In genomic region chr2:136712441-136713015, GRCm38 (mm10) we compare ENCODE assay signal across 11 mouse cellular contexts. TPM values are rescaled to one million over a fixed set of nuclear protein-coding genes. Genes with fewer than 3 reads are reported as not detected.
DNase-seq lines count a peak whose midpoint lies in the region; ATAC-seq and TF ChIP-seq lines count a peak whose summit lies in the region.
"Had no signal": no experiment of that assay in that cellular context is flagged by ENCODE, and none has a peak within 500 bp of the region (broad histone marks: within the 10 kb centered on the region; RNA-seq: fewer than 3 reads in every experiment).

No protein-coding gene starts in this region.

- WGBS in kidney, embryonic 15.5 days, result 1% methylated on average over 13 of the region's 13 CpGs
- WGBS in embryonic facial prominence, embryonic 10.5 days, result under 1% methylated on average over 13 of the region's 13 CpGs
- WGBS in forebrain, postnatal 0 days, result 1% methylated on average over 13 of the region's 13 CpGs
- WGBS in midbrain, embryonic 11.5 days, result under 1% methylated on average over 13 of the region's 13 CpGs

- H3K4me2 ChIP-seq in kidney, embryonic 15.5 days, result peak overlapping the region; percentile 67
- peak overlapping the region; percentile 62 for H3K4me2 ChIP-seq in forebrain, postnatal 0 days (ENCODE audit: low read depth)
- peak overlapping the region; percentile 52 for H3K4me2 ChIP-seq in midbrain, embryonic 11.5 days

- H3K9ac ChIP-seq in kidney, embryonic 15.5 days, result no peak overlapping the region
- peak overlapping the region; percentile 74 for H3K9ac ChIP-seq in forebrain, postnatal 0 days
- 0 out of 2 replicates have a peak overlapping the region, but pooled peaks have one; percentile 40 for H3K9ac ChIP-seq in midbrain, embryonic 11.5 days (ENCODE audit: low read length)

- ATAC-seq in kidney, embryonic 15.5 days (replicated peaks; ENCODE audit: low FRiP score), result no peak
- no peak for ATAC-seq in forebrain, postnatal 0 days
- peak; percentile 17 for ATAC-seq in midbrain, embryonic 11.5 days (ENCODE audit: low FRiP score)
- ATAC-seq: Patski had no signal

- TF ChIP-seq CTCF in forebrain, postnatal 0 days (IDR thresholded peaks at IDR 0.05; ENCODE audit: low read depth), result no peak

- H3K9me3 ChIP-seq in kidney, embryonic 15.5 days (replicated peaks), result no peaks in the 10 kb centered on the region
- no peaks in the 10 kb centered on the region for H3K9me3 ChIP-seq in embryonic facial prominence, embryonic 10.5 days
- no peaks in the 10 kb centered on the region for H3K9me3 ChIP-seq in forebrain, postnatal 0 days (ENCODE audit: low read length)
- no peaks in the 10 kb centered on the region for H3K9me3 ChIP-seq in midbrain, embryonic 11.5 days (ENCODE audit: control insufficient read depth, low read length)

- H3K4me1 ChIP-seq in kidney, embryonic 15.5 days, result peaks cover 23% of the 10 kb centered on the region
- peaks cover 25% of the 10 kb centered on the region for H3K4me1 ChIP-seq in embryonic facial prominence, embryonic 10.5 days
- H3K4me1 ChIP-seq in forebrain, postnatal 0 days (ENCODE audit: insufficient read depth), result peaks cover 5% of the 10 kb centered on the region
- H3K4me1 ChIP-seq in midbrain, embryonic 11.5 days (ENCODE audit: control insufficient read depth, insufficient read depth, low read length), result peaks cover 5% of the 10 kb centered on the region; the same call in 1 of the 2 replicates

- peaks cover 25% of the 10 kb centered on the region for H3K27me3 ChIP-seq in kidney, embryonic 15.5 days
- peaks cover 14% of the 10 kb centered on the region for H3K27me3 ChIP-seq in embryonic facial prominence, embryonic 10.5 days (replicated peaks; ENCODE audit: low read depth, poor library complexity, severe bottlenecking)
- H3K27me3 ChIP-seq in forebrain, postnatal 0 days (ENCODE audit: insufficient read depth, low read length), result no peaks in the 10 kb centered on the region
- H3K27me3 ChIP-seq in midbrain, embryonic 11.5 days (ENCODE audit: control insufficient read depth, insufficient read depth, low read length), result no peaks in the 10 kb centered on the region

- intact Hi-C loops in left cerebral cortex, postnatal 10 days (cut with DNase I), result loop anchor here (2.0 to 10.0 kb wide), 4 partner anchors 34 to 228 kb away; partner anchors contain the start of gene AL731706.2

- no peak for DNase-seq in kidney, postnatal 10 days
- no peak for DNase-seq in embryonic facial prominence, embryonic 10.5 days (ENCODE audit: low spot score)
- peak; percentile 53 for DNase-seq in forebrain, postnatal 0 days
- DNase-seq in midbrain, embryonic 11.5 days (ENCODE audit: low spot score, missing footprints), result no peak
- no peak for DNase-seq in left cerebral cortex, postnatal 10 days (ENCODE audit: extremely low spot score in 1 of 2, low spot score in 2 of 2)
- no peak for DNase-seq in kidney, postnatal 14 days
- DNase-seq in T-cell, adult 2 months (ENCODE audit: low spot score), result no peak
- DNase-seq: kidney, postnatal 36 days; thymus, adult 2 months had no signal

- no peaks in the 10 kb centered on the region for H3K36me3 ChIP-seq in kidney, embryonic 15.5 days
- no peaks in the 10 kb centered on the region for H3K36me3 ChIP-seq in embryonic facial prominence, embryonic 10.5 days (replicated peaks)
- H3K36me3 ChIP-seq in forebrain, postnatal 0 days (ENCODE audit: insufficient read depth), result no peaks in the 10 kb centered on the region
- no peaks in the 10 kb centered on the region for H3K36me3 ChIP-seq in midbrain, embryonic 11.5 days (ENCODE audit: control insufficient read depth, insufficient read depth, low read length)

- H3K27ac ChIP-seq in kidney, embryonic 15.5 days, result no peak overlapping the region
- no peak overlapping the region for H3K27ac ChIP-seq in embryonic facial prominence, embryonic 10.5 days (replicated peaks)
- peak overlapping the region; percentile 91 for H3K27ac ChIP-seq in forebrain, postnatal 0 days (ENCODE audit: low read depth, low read length)
- no peak overlapping the region for H3K27ac ChIP-seq in midbrain, embryonic 11.5 days (ENCODE audit: low read depth, low read length)

- peak overlapping the region; percentile 40 for H3K4me3 ChIP-seq in kidney, embryonic 15.5 days (replicated peaks)
- peak overlapping the region; percentile 58 for H3K4me3 ChIP-seq in embryonic facial prominence, embryonic 10.5 days
- H3K4me3 ChIP-seq in forebrain, postnatal 0 days (ENCODE audit: low read depth, low read length), result peak overlapping the region; percentile 88
- peak overlapping the region; percentile 58 for H3K4me3 ChIP-seq in midbrain, embryonic 11.5 days (ENCODE audit: low read depth, low read length)

RNA-seq across cellular contexts. Expression of gene Snap25, which starts 0.7 kb away (rescaled TPM):
- 2.1 and 6.7 TPM in 2 replicates for polyA plus RNA-seq in kidney, embryonic 15.5 days (2015; fragmentation: Nextera tagmentation; extraction: Ambion mirVana)
- polyA plus RNA-seq in embryonic facial prominence, embryonic 10.5 days (2016; fragmentation: Nextera tagmentation; extraction: Ambion mirVana), result 12.5 and 14.7 TPM in 2 replicates
- 244 and 245 TPM in 2 replicates for total RNA-seq in forebrain, postnatal 0 days (2014; rRNA removed)
- polyA plus RNA-seq in forebrain, postnatal 0 days (2015; fragmentation: Nextera tagmentation; extraction: Ambion mirVana), result 171 and 278 TPM in 2 replicates
- 28.3 and 34.9 TPM in 2 replicates for polyA plus RNA-seq in midbrain, embryonic 11.5 days (2014; fragmentation: Nextera tagmentation; extraction: Ambion mirVana)
- total RNA-seq in left cerebral cortex, postnatal 10 days (2021), result 1,000 to 10,000 TPM; 1,204 to 1,224 TPM
- polyA plus RNA-seq: Patski had no signal
